Mouse (Mus musculus) cortical plate, adult 2 months (tissue): Measurements from ENCODE around the gene Spatc1l. TPM values are rescaled to one million over a fixed set of nuclear protein-coding genes. Genes with fewer than 3 reads are reported as not detected.

Experiments used
- H3K27ac ChIP-seq: fragments of 200-500 bp; 2 replicates; pipeline ENCODE4 v1.5.1; 2012; ENCODE audit warnings: low read length, control low read depth, inconsistent platforms; ENCODE audit not compliant: insufficient read depth
- H3K4me1 ChIP-seq: fragments of 200-500 bp; 2 replicates; pipeline ENCODE4 v1.6.1; 2011; ENCODE audit warnings: low read length; ENCODE audit not compliant: control insufficient read depth, insufficient read depth
- H3K4me3 ChIP-seq: fragments of 200-500 bp; 2 replicates; pipeline ENCODE4 v1.5.1; 2011; ENCODE audit warnings: mild to moderate bottlenecking, low read length, control low read depth; ENCODE audit not compliant: insufficient read depth
- CTCF ChIP-seq: fragments of 200-500 bp; IDR thresholded peaks from 2 replicates; pipeline ENCODE4 v1.5.1; 2011; ENCODE audit warnings: mild to moderate bottlenecking, control low read depth, low read length; ENCODE audit not compliant: insufficient read depth; ENCODE audit errors: extremely low read depth
- POLR2A ChIP-seq: fragments of 200-500 bp; IDR thresholded peaks from 2 replicates; pipeline ENCODE4 v1.6.1; 2011; ENCODE audit warnings: mild to moderate bottlenecking, low read length, control low read depth; ENCODE audit not compliant: insufficient read depth; ENCODE audit errors: extremely low read depth
- polyA plus RNA-seq: library from polyadenylated mRNA; depleted of rRNA; stranded (reverse); fragments of >200 nt; gene quantifications from 2 replicates; pipeline ENCODE4 v1.2.3, GENCODE M21; 2012

Spatc1l gene
- polyA plus RNA-seq, 1 experiment, result 0.42 TPM

GRCm38 (mm10) chr10:76546566-76546965, 15.5 kb upstream of the Spatc1l start:
- Histone ChIP-seq H3K27ac (no peak overlapping the region), H3K4me1 (no peaks in the 10 kb centered on the region), H3K4me3 (no peak overlapping the region)
- no peak for TF ChIP-seq POLR2A
- no peak for TF ChIP-seq CTCF

- Histone ChIP-seq H3K4me3 (no peak overlapping the region), H3K27ac (no peak overlapping the region), H3K4me1 (no peaks in the 10 kb centered on the region)
- TF ChIP-seq POLR2A, result no peak
- no peak for TF ChIP-seq CTCF
These were observed 13.9 kb upstream of the Spatc1l start for GRCm38 (mm10) chr10:76548218-76548617.

GRCm38 (mm10) chr10:76550458-76550857, 11.6 kb upstream of the Spatc1l start:
- TF ChIP-seq CTCF, result peak; percentile 38; the same call in 1 of the 2 replicates
- TF ChIP-seq POLR2A, result no peak
- Histone ChIP-seq H3K27ac (no peak overlapping the region), H3K4me1 (no peaks in the 10 kb centered on the region), H3K4me3 (no peak overlapping the region)

- TF ChIP-seq CTCF, result no peak
- TF ChIP-seq POLR2A, result no peak
- H3K27ac ChIP-seq, result no peak overlapping the region
These were observed 10.5 kb upstream of the Spatc1l start for GRCm38 (mm10) chr10:76551556-76551955.

GRCm38 (mm10) chr10:76554061-76554460, 8.0 kb upstream of the Spatc1l start:
- no peak for TF ChIP-seq CTCF
- TF ChIP-seq POLR2A, result no peak
- H3K4me3 ChIP-seq, result no peak overlapping the region
- H3K4me1 ChIP-seq, result no peaks in the 10 kb centered on the region
- no peak overlapping the region for H3K27ac ChIP-seq

More at GRCm38 (mm10) chr10:76551556-76551955, 10.5 kb upstream of the Spatc1l start:
- Histone ChIP-seq H3K4me3 (no peak overlapping the region), H3K4me1 (no peaks in the 10 kb centered on the region)

GRCm38 (mm10) chr10:76569996-76570685, 8.1 kb downstream of the Spatc1l start:
- H3K4me3 ChIP-seq, result no peak overlapping the region
- TF ChIP-seq CTCF, result no peak
- no peak for TF ChIP-seq POLR2A
- no peak overlapping the region for H3K27ac ChIP-seq
- H3K4me1 ChIP-seq, result no peaks in the 10 kb centered on the region

- Histone ChIP-seq H3K4me1 (no peaks in the 10 kb centered on the region), H3K27ac (no peak overlapping the region), H3K4me3 (no peak overlapping the region)
- TF ChIP-seq CTCF, result no peak
- no peak for TF ChIP-seq POLR2A
These were observed 9.0 kb downstream of the Spatc1l start for GRCm38 (mm10) chr10:76571070-76571469.

GRCm38 (mm10) chr10:76572151-76572550, 10.1 kb downstream of the Spatc1l start:
- TF ChIP-seq CTCF (no peak), POLR2A (no peak)
- no peaks in the 10 kb centered on the region for H3K4me1 ChIP-seq
- H3K27ac ChIP-seq, result no peak overlapping the region
- H3K4me3 ChIP-seq, result no peak overlapping the region

- TF ChIP-seq POLR2A (no peak), CTCF (no peak)
- Histone ChIP-seq H3K4me1 (no peaks in the 10 kb centered on the region), H3K27ac (no peak within 1 kb of the TSS), H3K4me3 (no peak within 1 kb of the TSS)
These were observed 13.3 kb downstream of the Spatc1l start, which contains the start of gene Ftcd for GRCm38 (mm10) chr10:76575374-76575773. Ftcd (plus strand) TSS chr10:76575648.

- H3K27ac ChIP-seq, result no peak overlapping the region
- no peak overlapping the region for H3K4me3 ChIP-seq
- no peak for TF ChIP-seq CTCF
- no peak for TF ChIP-seq POLR2A
- H3K4me1 ChIP-seq, result no peaks in the 10 kb centered on the region
These were observed 14.8 kb downstream of the Spatc1l start for GRCm38 (mm10) chr10:76576920-76577319.
